Mouse (Mus musculus) bone marrow, adult 2 months (tissue): ENCODE data around the gene Mybpc2.

Experiments used
- CTCF ChIP-seq: fragments of 200-500 bp; IDR thresholded peaks from 2 replicates; pipeline ENCODE4 v1.5.1; 2011; ENCODE audit warnings: low read length, control low read depth; ENCODE audit not compliant: control insufficient read depth, insufficient read depth
- POLR2A ChIP-seq: fragments of 200-500 bp; IDR thresholded peaks from 2 replicates; pipeline ENCODE4 v1.6.1; 2011; ENCODE audit warnings: low read depth, mild to moderate bottlenecking, control low read depth, low read length, borderline replicate concordance; ENCODE audit not compliant: control insufficient read depth

GRCm38 (mm10) chr7:44537009-44537408 is 12.6 kb upstream of the Mybpc2 start:
- TF ChIP-seq CTCF (no peak), POLR2A (no peak)
